Mouse (Mus musculus): ENCODE data around the gene Rpl5. TPM values are rescaled to one million over a fixed set of nuclear protein-coding genes. Genes with fewer than 3 reads are reported as not detected.
A peak's percentile ranks its signal among the peaks of the same experiment; 100 is the strongest.

The Rpl5 gene
- polyA plus RNA-seq, 1 experiment from 2014 or later = 62.2 TPM

GRCm38 (mm10) chr5:107868905-107869424, 31.3 kb upstream of the Rpl5 start:
- peak; percentile 85 for DNase-seq (ENCODE audit: low spot score)
- under 1% methylated on average over 49 of the region's 58 CpGs for WGBS
- peak overlapping the region; percentile 74 for H3K9ac ChIP-seq

DNA sequence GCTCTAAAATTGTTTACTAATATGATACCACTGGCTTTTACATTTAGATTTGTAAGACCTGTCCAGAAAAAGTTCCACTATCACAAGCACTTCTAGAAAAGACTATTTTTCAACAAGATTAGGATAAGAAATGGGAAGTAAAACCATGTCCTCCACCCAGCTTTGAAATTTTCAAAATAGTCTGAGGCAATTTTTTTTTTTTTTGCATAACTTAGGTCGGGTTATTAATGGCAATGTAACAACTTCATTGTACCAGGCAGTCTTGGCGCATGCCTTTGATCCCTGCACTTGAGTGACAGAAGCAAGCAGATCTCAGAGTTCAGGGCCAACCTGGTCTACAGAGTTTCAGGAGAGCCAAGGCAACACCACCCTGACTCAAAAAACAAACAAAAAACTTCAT, 30.6 kb upstream of the Rpl5 start:
- Histone ChIP-seq H3K27ac (no peak overlapping the region), H3K4me3 (replicated peaks; ENCODE audit: low read length) (no peak overlapping the region; the same call in 1 of the 2 replicates)
- WGBS = 64% methylated on average over 2 of the region's 2 CpGs

More at GRCm38 (mm10) chr5:107868905-107869424, 31.3 kb upstream of the Rpl5 start:
- Histone ChIP-seq H3K9me3 (ENCODE audit: control insufficient read depth, low read length) (no peaks in the 10 kb centered on the region), H3K36me3 (replicated peaks; ENCODE audit: control insufficient read depth, insufficient read depth) (no peaks in the 10 kb centered on the region), H3K4me1 (replicated peaks; ENCODE audit: control insufficient read depth, insufficient read depth, low read length) (0 out of 2 replicates have a peak, but pooled peaks cover 4% of the 10 kb centered on the region), H3K4me2 (replicated peaks) (peak overlapping the region; percentile 50), H3K27me3 (ENCODE audit: control insufficient read depth, insufficient read depth, low read length) (no peaks in the 10 kb centered on the region), H3K4me3 (replicated peaks; ENCODE audit: low read length) (peak overlapping the region; percentile 75), H3K27ac (peak overlapping the region; percentile 91)
- ATAC-seq (ENCODE audit: low FRiP score) = peak; percentile 98

GRCm38 (mm10) chr5:107873330-107873729, 27.0 kb upstream of the Rpl5 start:
- no peak for ATAC-seq (ENCODE audit: low FRiP score)
- H3K4me2 ChIP-seq (replicated peaks) = no peak overlapping the region
- H3K9ac ChIP-seq = no peak overlapping the region
- no peaks in the 10 kb centered on the region for H3K36me3 ChIP-seq (replicated peaks; ENCODE audit: control insufficient read depth, insufficient read depth)
- no peaks in the 10 kb centered on the region for H3K9me3 ChIP-seq (ENCODE audit: control insufficient read depth, low read length)
- no peak overlapping the region for H3K4me3 ChIP-seq (replicated peaks; ENCODE audit: low read length)
- 92% methylated on average over 6 of the region's 6 CpGs for WGBS
- no peaks in the 10 kb centered on the region for H3K4me1 ChIP-seq (replicated peaks; ENCODE audit: control insufficient read depth, insufficient read depth, low read length)
- no peak for DNase-seq (ENCODE audit: low spot score)
- H3K27ac ChIP-seq = no peak overlapping the region
- no peaks in the 10 kb centered on the region for H3K27me3 ChIP-seq (ENCODE audit: control insufficient read depth, insufficient read depth, low read length)

More for the DNA sequence above, 30.6 kb upstream of the Rpl5 start:
- H3K27me3 ChIP-seq (ENCODE audit: control insufficient read depth, insufficient read depth, low read length) = no peaks in the 10 kb centered on the region
- 0 out of 2 replicates have a peak, but pooled peaks cover 4% of the 10 kb centered on the region for H3K4me1 ChIP-seq (replicated peaks; ENCODE audit: control insufficient read depth, insufficient read depth, low read length)
- ATAC-seq (ENCODE audit: low FRiP score) = no peak
- H3K9ac ChIP-seq = no peak overlapping the region
- peak overlapping the region; percentile 50 for H3K4me2 ChIP-seq (replicated peaks)
- H3K9me3 ChIP-seq (ENCODE audit: control insufficient read depth, low read length) = no peaks in the 10 kb centered on the region
- no peaks in the 10 kb centered on the region for H3K36me3 ChIP-seq (replicated peaks; ENCODE audit: control insufficient read depth, insufficient read depth)
- DNase-seq (ENCODE audit: low spot score) = no peak

- H3K4me2 ChIP-seq (replicated peaks) = no peak overlapping the region
- no peak overlapping the region for H3K9ac ChIP-seq
- H3K4me1 ChIP-seq (replicated peaks; ENCODE audit: control insufficient read depth, insufficient read depth, low read length) = no peaks in the 10 kb centered on the region
- DNase-seq (ENCODE audit: low spot score) = no peak
- H3K27ac ChIP-seq = no peak overlapping the region
- H3K4me3 ChIP-seq (replicated peaks; ENCODE audit: low read length) = no peak overlapping the region
- no peaks in the 10 kb centered on the region for H3K9me3 ChIP-seq (ENCODE audit: control insufficient read depth, low read length)
- ATAC-seq (ENCODE audit: low FRiP score) = no peak
- 76% methylated on average over 7 of the region's 7 CpGs for WGBS
- no peaks in the 10 kb centered on the region for H3K36me3 ChIP-seq (replicated peaks; ENCODE audit: control insufficient read depth, insufficient read depth)
- H3K27me3 ChIP-seq (ENCODE audit: control insufficient read depth, insufficient read depth, low read length) = no peaks in the 10 kb centered on the region
Measured at GRCm38 (mm10) chr5:107873886-107874302, 26.4 kb upstream of the Rpl5 start.

DNA sequence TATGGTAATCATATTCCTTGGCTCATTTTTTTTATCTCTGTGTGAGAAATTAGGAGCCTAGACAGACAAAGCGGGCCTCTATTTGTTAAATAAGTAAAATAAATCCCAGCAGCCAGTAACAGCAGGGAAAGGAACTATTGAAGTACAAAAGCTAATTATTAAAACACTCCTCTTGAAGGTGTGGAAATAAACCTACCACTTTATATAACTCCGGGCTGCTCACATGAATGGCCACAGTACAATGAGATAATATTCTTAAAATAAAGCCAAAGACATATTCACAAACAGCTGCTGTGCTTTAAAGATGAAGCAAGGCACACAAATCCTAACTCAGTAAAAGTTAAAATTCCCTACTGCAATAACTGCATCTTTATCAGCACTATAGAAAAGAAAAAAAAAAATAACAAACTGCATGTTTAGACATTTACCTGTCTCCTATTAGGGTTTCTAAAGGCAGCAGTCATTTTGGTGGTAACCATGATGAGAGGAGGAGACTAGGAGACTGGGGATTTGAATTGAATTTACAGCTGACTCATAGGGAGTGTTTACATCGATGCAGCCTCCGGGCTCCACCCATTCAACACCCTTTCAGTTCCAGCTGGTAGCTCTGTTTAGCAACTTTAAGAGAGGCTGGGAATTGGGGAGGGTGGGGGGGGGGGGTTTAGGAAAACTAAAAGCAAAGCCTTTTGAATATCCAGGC, 25.6 kb upstream of the Rpl5 start, which contains the start of gene Evi5:
Evi5 (minus strand) TSS at position 547 of the 700 bp plus-strand sequence.
- no peaks in the 10 kb centered on the region for H3K4me1 ChIP-seq (replicated peaks; ENCODE audit: control insufficient read depth, insufficient read depth, low read length)
- 45% methylated on average over 4 of the region's 4 CpGs for WGBS
- H3K9ac ChIP-seq = no peak within 1 kb of the TSS
- DNase-seq (ENCODE audit: low spot score) = no peak
- H3K27ac ChIP-seq = no peak within 1 kb of the TSS
- no peaks in the 10 kb centered on the region for H3K9me3 ChIP-seq (ENCODE audit: control insufficient read depth, low read length)
- no peak within 1 kb of the TSS for H3K4me2 ChIP-seq (replicated peaks)
- H3K36me3 ChIP-seq (replicated peaks; ENCODE audit: control insufficient read depth, insufficient read depth) = no peaks in the 10 kb centered on the region
- no peaks in the 10 kb centered on the region for H3K27me3 ChIP-seq (ENCODE audit: control insufficient read depth, insufficient read depth, low read length)
- ATAC-seq (ENCODE audit: low FRiP score) = no peak
- H3K4me3 ChIP-seq (replicated peaks; ENCODE audit: low read length) = no peak within 1 kb of the TSS

DNA sequence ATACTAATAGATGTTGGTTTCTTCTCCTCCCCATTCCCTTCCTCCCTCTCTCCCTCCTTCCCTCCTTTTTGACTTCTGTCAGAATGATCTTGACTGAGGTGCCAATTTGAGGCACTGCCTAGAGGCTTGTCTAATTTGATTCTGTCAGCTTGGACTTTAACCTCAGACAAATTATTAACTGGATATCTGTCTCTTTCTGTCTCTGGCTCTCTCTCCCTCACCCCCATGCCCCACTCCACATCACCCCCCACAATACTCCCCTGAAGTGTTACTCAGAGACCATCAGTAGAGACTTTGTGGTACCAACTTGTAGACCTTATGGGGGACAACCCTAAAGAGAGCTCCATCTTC, 25.1 kb upstream of the Rpl5 start:
- no peak for ATAC-seq (ENCODE audit: low FRiP score)
- H3K4me2 ChIP-seq (replicated peaks) = no peak overlapping the region
- H3K36me3 ChIP-seq (replicated peaks; ENCODE audit: control insufficient read depth, insufficient read depth) = no peaks in the 10 kb centered on the region
- no peak overlapping the region for H3K4me3 ChIP-seq (replicated peaks; ENCODE audit: low read length)
- no peak for DNase-seq (ENCODE audit: low spot score)
- no peaks in the 10 kb centered on the region for H3K9me3 ChIP-seq (ENCODE audit: control insufficient read depth, low read length)
- H3K27ac ChIP-seq = no peak overlapping the region
- H3K27me3 ChIP-seq (ENCODE audit: control insufficient read depth, insufficient read depth, low read length) = no peaks in the 10 kb centered on the region
- H3K4me1 ChIP-seq (replicated peaks; ENCODE audit: control insufficient read depth, insufficient read depth, low read length) = no peaks in the 10 kb centered on the region
- no peak overlapping the region for H3K9ac ChIP-seq

DNA sequence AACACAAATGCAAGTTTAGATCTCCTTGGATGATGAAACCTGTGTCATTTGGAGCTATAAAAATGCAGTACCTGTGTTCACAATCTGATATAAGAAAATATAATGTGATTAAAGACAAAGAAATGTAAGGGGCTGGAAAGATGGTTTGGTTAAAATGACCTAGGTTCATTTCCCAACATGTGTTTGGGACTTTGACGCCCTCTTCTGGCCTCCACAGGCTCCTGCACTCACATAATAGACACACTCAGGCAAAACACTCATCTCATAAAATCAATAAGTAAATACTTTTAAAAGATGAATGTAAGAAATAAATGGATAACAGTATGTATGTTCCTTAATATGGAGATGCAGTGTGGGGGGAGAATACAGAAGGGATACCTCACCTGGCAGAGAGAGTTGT, 23.2 kb upstream of the Rpl5 start:
- WGBS = 87% methylated on average over 1 of the region's 1 CpGs
- no peaks in the 10 kb centered on the region for H3K27me3 ChIP-seq (ENCODE audit: control insufficient read depth, insufficient read depth, low read length)
- ATAC-seq (ENCODE audit: low FRiP score) = no peak
- DNase-seq (ENCODE audit: low spot score) = no peak
- no peak overlapping the region for H3K4me2 ChIP-seq (replicated peaks)
- no peaks in the 10 kb centered on the region for H3K36me3 ChIP-seq (replicated peaks; ENCODE audit: control insufficient read depth, insufficient read depth)
- H3K4me3 ChIP-seq (replicated peaks; ENCODE audit: low read length) = no peak overlapping the region
- H3K9me3 ChIP-seq (ENCODE audit: control insufficient read depth, low read length) = no peaks in the 10 kb centered on the region
- no peak overlapping the region for H3K9ac ChIP-seq
- H3K4me1 ChIP-seq (replicated peaks; ENCODE audit: control insufficient read depth, insufficient read depth, low read length) = no peaks in the 10 kb centered on the region
- H3K27ac ChIP-seq = no peak overlapping the region

DNA sequence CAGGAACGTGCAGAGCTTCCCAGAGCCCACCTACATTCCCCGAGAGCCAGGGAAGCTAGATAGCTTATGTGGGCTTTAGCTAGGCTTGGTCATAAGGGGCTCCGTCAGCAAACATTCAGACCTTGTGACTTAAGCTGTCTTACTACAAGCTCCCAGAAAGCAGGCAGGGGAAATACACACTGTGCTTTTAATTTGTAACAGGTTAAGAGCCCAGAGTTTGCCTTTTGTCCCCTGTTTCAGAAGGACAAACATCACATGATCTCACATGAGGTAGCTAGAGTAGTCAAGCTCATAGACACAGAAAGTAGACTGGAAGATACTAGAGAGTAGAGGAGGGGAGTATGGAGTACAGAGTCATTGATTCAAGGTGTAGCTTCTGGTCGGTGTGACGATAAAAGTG, 19.6 kb upstream of the Rpl5 start:
- no peaks in the 10 kb centered on the region for H3K4me1 ChIP-seq (replicated peaks; ENCODE audit: control insufficient read depth, insufficient read depth, low read length)
- no peak overlapping the region for H3K27ac ChIP-seq
- no peak for DNase-seq (ENCODE audit: low spot score)
- H3K9ac ChIP-seq = no peak overlapping the region
- H3K36me3 ChIP-seq (replicated peaks; ENCODE audit: control insufficient read depth, insufficient read depth) = no peaks in the 10 kb centered on the region
- H3K4me3 ChIP-seq (replicated peaks; ENCODE audit: low read length) = no peak overlapping the region
- no peaks in the 10 kb centered on the region for H3K27me3 ChIP-seq (ENCODE audit: control insufficient read depth, insufficient read depth, low read length)
- no peak overlapping the region for H3K4me2 ChIP-seq (replicated peaks)
- H3K9me3 ChIP-seq (ENCODE audit: control insufficient read depth, low read length) = no peaks in the 10 kb centered on the region
- WGBS = 85% methylated on average over 5 of the region's 5 CpGs
- ATAC-seq (ENCODE audit: low FRiP score) = no peak

DNA sequence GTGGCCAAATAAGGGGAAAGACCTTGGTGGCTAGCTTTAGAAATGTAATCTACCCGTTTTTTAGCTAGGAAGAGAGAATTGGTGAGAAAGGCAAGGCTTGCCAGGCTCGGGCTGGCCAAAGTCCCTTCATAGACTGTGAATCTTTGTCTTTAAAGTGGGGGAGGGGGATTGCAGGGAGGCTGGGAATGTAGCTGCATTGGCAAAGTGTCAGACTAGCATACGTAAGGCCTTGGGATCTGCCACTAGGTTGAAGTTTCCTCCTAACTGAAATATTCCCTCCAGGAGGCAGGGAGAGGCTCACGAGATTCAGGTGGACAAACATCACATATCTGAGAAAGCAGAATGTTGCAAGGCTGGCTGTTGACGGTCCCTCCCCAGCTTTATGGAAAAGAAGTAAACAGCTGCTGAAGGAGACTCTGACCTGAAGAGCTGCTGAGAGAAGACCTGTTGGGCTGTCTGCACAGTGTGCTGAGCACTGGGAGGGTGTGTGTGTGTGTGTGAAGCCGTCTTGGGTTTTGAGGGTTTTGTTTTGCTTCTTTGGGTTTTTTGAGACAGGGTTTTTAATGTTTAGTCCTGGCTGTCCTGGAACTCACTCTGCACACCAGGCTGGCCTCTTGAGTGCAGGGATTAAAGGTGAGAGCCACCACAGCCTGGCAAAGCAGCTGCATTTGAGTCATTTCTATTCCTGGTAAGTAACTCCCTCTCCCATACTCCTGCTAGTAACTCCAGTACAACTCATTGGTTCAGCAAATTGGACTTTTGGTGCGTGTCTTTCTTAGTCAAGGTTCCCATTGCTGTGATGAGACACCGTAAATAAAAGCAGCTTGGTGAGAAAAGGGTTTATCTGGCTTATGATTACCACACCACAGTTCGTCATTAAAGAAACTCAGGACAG, 10.1 kb upstream of the Rpl5 start:
- Histone ChIP-seq H3K4me3 (replicated peaks; ENCODE audit: low read length) (no peak overlapping the region), H3K4me1 (replicated peaks; ENCODE audit: control insufficient read depth, insufficient read depth, low read length) (no peaks in the 10 kb centered on the region), H3K9me3 (ENCODE audit: control insufficient read depth, low read length) (no peaks in the 10 kb centered on the region), H3K36me3 (replicated peaks; ENCODE audit: control insufficient read depth, insufficient read depth) (no peaks in the 10 kb centered on the region), H3K9ac (no peak overlapping the region), H3K27me3 (ENCODE audit: control insufficient read depth, insufficient read depth, low read length) (no peaks in the 10 kb centered on the region), H3K4me2 (replicated peaks) (no peak overlapping the region), H3K27ac (no peak overlapping the region)
- 68% methylated on average over 9 of the region's 9 CpGs for WGBS
- ATAC-seq (ENCODE audit: low FRiP score) (no peak), DNase-seq (ENCODE audit: low spot score) (peak; percentile 34)

Measured in hindbrain, embryonic 14.5 days (tissue).